Mouse (Mus musculus) hindbrain, embryonic 16.5 days (tissue): ENCODE data around the gene Ttll11. TPM values are rescaled to one million over a fixed set of nuclear protein-coding genes. Genes with fewer than 3 reads are reported as not detected.

Source experiments
- ATAC-seq: fragments of 200-750 bp; cut with Nextera tagmentation; 2 replicates; pipeline ENCODE4 v1.8.0; 2017; ENCODE audit warnings: moderate TSS enrichment, moderate library complexity
- H3K27ac ChIP-seq: fragments of 300-500 bp; sonication (generic); 2 replicates; pipeline ENCODE4 v1.5.1; 2014; ENCODE audit warnings: low read depth, mild to moderate bottlenecking, control low read depth, low read length, moderate library complexity
- H3K27me3 ChIP-seq: fragments of 300-500 bp; sonication (generic); replicated peaks from 2 replicates; pipeline ENCODE4 v1.6.1; 2014; ENCODE audit warnings: low read length; ENCODE audit not compliant: control insufficient read depth, insufficient read depth
- H3K36me3 ChIP-seq: fragments of 300-500 bp; sonication (generic); 2 replicates; pipeline ENCODE4 v1.6.1; 2014; ENCODE audit warnings: mild to moderate bottlenecking, low read length, moderate library complexity, mixed read lengths; ENCODE audit not compliant: control insufficient read depth, insufficient read depth
- H3K4me1 ChIP-seq: fragments of 300-500 bp; sonication (generic); 2 replicates; pipeline ENCODE4 v1.6.1; 2014; ENCODE audit warnings: low read depth, low read length; ENCODE audit not compliant: control insufficient read depth, insufficient read depth
- H3K4me2 ChIP-seq: fragments of 300-500 bp; sonication (generic); 2 replicates; pipeline ENCODE4 v1.6.1; 2014; ENCODE audit warnings: mild to moderate bottlenecking, low read length, control low read depth, moderate library complexity
- H3K4me3 ChIP-seq: fragments of 300-500 bp; sonication (generic); 2 replicates; pipeline ENCODE4 v1.5.1; 2014; ENCODE audit warnings: mild to moderate bottlenecking, low read length, control low read depth, moderate library complexity
- H3K9ac ChIP-seq: fragments of 300-500 bp; sonication (generic); 2 replicates; pipeline ENCODE4 v1.6.1; 2014; ENCODE audit warnings: low read depth, mild to moderate bottlenecking, control low read depth, low read length, moderate library complexity
- H3K9me3 ChIP-seq: fragments of 300-500 bp; sonication (generic); 2 replicates; pipeline ENCODE4 v1.6.1; 2014; ENCODE audit warnings: mild to moderate bottlenecking, low read length, moderate library complexity; ENCODE audit not compliant: control insufficient read depth
- WGBS: fragments of 180-500 bp; shearing (Covaris S2); extraction: QIAGEN DNeasy Blood & Tissue Kit; methylation state at CpG from one replicate; pipeline ENCODE4 v1.1.7; 2014; 5-methylcytosine and 5-hydroxymethylcytosine counted together
- polyA plus RNA-seq: library from polyadenylated mRNA; unstranded; fragments of >200 nt; fragmentation: Nextera tagmentation; extraction: Ambion mirVana; gene quantifications from 2 replicates; pipeline ENCODE4 v1.2.1, GENCODE M21; 2015

Ttll11 gene
- polyA plus RNA-seq, 1 experiment from 2014 or later: 2.6 TPM

DNA sequence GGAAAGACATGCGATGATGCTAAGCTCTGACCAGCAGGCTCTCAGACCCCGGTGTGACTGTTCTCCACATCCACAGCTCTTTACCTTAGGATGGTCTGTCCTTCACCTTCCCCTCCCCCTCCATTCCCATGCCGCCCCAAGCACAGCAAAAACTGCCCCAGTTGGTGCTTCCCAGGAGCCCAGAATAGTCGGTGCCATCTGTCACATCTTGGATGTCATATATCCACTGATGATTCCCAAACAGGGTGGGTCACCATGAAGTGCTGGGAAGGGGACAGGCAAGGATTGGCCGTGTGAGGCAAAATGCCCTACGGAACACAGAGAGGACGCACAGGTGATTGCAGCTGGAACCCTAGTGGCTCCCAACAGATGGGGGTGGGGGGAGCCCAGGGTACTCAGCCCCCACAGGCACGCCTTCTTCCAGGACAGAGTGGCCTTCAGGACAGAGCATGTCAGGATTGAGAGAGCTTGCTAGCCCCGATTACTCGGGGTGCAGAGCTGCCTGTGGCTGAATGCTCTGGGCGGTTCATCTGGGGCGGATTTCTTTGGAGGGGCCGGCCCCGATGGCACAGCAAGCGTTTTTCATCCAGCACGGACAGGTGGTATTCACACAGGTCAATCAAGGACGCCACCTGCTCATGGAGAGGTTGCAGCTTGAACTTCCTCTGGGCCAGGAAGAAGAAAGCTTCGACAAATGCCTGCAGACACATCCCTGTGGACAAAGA lies 227.8 kb downstream of the Ttll11 start:
- H3K36me3 ChIP-seq: no peaks in the 10 kb centered on the region
- no peaks in the 10 kb centered on the region for H3K9me3 ChIP-seq
- H3K27ac ChIP-seq: no peak overlapping the region
- no peak overlapping the region for H3K9ac ChIP-seq
- no peak overlapping the region for H3K4me3 ChIP-seq
- H3K27me3 ChIP-seq: no peaks in the 10 kb centered on the region
- H3K4me2 ChIP-seq: no peak overlapping the region
- no peak for ATAC-seq
- WGBS: 72% methylated on average over 18 of the region's 18 CpGs
- peaks cover 9% of the 10 kb centered on the region for H3K4me1 ChIP-seq

DNA sequence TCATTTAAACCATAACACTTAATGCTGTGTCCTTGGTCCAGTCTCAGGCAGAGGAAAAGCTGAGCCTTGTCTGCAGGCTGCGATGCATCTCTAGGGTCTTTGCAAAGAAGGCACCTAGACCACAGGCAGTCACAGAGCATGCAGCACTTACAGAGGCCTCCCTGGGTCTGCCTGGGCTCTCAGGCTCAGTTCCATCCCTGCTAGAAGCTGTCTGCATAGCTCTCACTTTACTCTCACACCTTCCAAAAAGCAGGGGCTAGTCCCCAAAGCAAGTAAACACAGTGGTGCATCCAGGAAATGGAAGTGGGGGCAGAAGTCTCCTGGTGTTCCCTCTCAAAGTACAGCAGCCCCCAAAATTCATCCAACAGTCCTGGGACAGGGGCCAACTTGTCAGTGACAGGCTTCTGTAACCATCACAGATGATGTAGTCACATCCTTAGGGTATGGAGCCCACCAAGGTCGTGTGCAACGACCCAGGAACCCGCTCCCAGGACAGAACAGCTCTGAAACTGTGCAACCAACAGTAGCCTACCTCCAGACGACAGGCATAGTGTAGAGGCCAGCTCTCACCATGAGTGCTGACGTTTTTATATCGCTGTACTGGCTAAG lies 229.1 kb downstream of the Ttll11 start:
- Histone ChIP-seq H3K27ac (no peak overlapping the region), H3K9me3 (no peaks in the 10 kb centered on the region), H3K4me3 (no peak overlapping the region), H3K27me3 (no peaks in the 10 kb centered on the region), H3K4me2 (no peak overlapping the region), H3K36me3 (no peaks in the 10 kb centered on the region), H3K9ac (no peak overlapping the region), H3K4me1 (peaks cover 9% of the 10 kb centered on the region)
- no peak for ATAC-seq
- 68% methylated on average over 7 of the region's 7 CpGs for WGBS

DNA sequence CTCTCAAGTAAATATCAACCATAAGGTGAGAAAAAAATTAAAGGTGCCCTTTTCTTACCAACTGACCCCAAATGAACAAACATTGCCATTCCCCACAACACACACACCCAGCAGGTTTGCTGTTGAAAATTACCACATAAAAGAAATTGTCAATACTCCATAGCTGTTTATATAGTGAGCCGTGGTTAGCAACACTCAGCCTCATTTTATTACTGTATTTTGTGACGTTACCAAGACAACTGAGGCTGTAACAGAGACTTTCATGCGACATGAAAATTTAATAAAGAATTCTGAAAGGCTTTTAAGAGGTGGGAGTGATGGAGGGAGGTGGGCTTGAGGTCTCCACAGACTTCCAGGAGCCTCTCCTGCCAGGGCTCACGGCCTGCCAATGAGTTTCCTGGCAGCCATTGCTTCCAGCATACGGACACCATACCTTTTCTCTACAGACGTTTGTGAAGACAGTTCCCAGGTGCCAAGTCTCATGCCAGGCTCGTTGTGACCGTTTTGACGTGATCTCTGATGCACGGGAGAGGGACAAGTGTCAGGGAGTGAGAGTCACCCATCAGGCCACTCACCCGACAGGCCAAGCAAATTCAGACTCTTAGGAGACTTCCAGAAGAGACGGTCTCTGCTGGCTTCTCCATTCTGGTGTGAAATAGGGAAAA lies 232.2 kb downstream of the Ttll11 start:
- no peak for ATAC-seq
- Histone ChIP-seq H3K4me1 (peaks cover 9% of the 10 kb centered on the region), H3K4me3 (no peak overlapping the region), H3K27me3 (no peaks in the 10 kb centered on the region), H3K4me2 (no peak overlapping the region), H3K36me3 (no peaks in the 10 kb centered on the region), H3K27ac (peak overlapping the region; percentile 19; the same call in 1 of the 2 replicates), H3K9ac (no peak overlapping the region), H3K9me3 (no peaks in the 10 kb centered on the region)
- WGBS: 56% methylated on average over 12 of the region's 12 CpGs

DNA sequence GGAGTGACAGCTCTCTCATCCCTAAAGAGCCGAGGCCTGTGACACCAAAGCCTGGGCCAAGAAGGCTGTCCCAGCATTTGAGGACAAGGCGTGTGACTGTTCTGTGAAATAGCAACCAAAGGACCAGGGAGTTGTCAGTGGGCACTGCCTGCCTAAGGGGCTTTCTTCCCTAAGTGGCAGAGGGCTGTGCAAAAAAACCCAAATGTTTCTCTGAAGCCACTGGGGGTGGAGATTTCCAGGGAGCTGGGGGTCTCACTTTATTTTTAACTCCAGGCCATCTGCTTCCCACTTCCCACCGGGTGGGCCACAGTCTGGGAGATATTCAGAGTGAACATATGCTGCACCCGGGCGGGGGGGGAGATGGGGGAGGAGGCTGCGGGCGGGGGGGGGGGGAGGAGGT lies 233.1 kb downstream of the Ttll11 start:
- H3K9ac ChIP-seq: no peak overlapping the region
- H3K27ac ChIP-seq: 0 out of 2 replicates have a peak overlapping the region, but pooled peaks have one; percentile 24
- ATAC-seq: no peak; the same call in 1 of the 2 replicates
- no peak overlapping the region for H3K4me2 ChIP-seq
- no peaks in the 10 kb centered on the region for H3K36me3 ChIP-seq
- peaks cover 9% of the 10 kb centered on the region for H3K4me1 ChIP-seq
- no peak overlapping the region for H3K4me3 ChIP-seq
- H3K9me3 ChIP-seq: no peaks in the 10 kb centered on the region
- H3K27me3 ChIP-seq: no peaks in the 10 kb centered on the region
- WGBS: 28% methylated on average over 3 of the region's 7 CpGs

DNA sequence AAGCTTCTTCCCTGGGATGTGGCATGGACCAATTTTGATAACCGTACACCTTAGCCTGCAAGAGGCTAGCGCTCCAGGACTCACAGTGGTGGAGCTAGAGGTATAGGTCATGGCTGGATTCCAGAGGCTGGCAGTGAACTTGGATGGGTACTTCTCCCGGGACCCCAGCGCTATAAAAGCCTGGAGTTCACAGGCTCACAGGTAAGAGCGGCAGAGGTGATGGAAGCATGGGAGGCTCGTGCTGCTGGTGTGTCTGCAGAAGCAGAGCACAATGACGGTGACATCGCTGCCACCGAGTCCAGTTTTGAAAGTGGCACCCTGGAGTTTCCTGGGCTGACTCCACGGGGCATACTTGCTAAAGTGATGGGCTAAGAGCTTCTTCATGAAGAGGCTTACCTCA lies 233.8 kb downstream of the Ttll11 start:
- Histone ChIP-seq H3K4me1 (peaks cover 9% of the 10 kb centered on the region), H3K27ac (no peak overlapping the region), H3K9me3 (no peaks in the 10 kb centered on the region), H3K36me3 (no peaks in the 10 kb centered on the region), H3K4me2 (no peak overlapping the region), H3K4me3 (no peak overlapping the region), H3K27me3 (no peaks in the 10 kb centered on the region), H3K9ac (no peak overlapping the region)
- 75% methylated on average over 10 of the region's 10 CpGs for WGBS
- ATAC-seq: no peak

DNA sequence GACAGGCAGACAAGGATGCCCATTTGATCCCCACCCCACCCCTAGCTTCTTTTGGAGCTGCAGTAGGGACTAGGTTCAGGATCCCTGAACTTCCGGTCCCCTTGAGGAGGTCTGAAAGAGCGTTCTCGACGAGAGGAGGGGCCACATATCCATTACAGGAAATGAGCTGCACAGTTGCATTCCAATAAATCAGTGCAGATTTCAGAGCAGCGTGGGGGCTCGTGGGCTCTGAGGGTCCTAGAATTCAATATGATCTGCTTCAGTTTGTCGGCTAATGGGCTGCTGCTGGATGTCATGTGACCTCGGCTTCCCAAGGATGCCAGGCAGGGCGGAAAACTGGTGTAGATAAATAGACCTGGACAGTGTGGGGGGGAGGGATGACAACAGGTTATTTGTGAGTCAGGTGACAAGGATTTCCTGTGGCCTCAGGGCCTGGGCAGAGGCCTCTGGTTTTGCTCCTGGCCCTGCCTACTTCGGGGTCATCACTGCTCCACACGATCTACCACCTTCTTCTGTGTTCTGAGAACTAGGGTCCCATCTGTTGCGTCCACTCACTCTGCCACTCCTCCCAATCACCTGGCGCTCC lies 240.0 kb downstream of the Ttll11 start:
- WGBS: 68% methylated on average over 13 of the region's 13 CpGs
- Histone ChIP-seq H3K9me3 (no peaks in the 10 kb centered on the region), H3K27me3 (no peaks in the 10 kb centered on the region), H3K36me3 (no peaks in the 10 kb centered on the region), H3K4me2 (no peak overlapping the region), H3K4me1 (peaks cover 5% of the 10 kb centered on the region), H3K9ac (no peak overlapping the region), H3K27ac (no peak overlapping the region), H3K4me3 (no peak overlapping the region)
- ATAC-seq: no peak

DNA sequence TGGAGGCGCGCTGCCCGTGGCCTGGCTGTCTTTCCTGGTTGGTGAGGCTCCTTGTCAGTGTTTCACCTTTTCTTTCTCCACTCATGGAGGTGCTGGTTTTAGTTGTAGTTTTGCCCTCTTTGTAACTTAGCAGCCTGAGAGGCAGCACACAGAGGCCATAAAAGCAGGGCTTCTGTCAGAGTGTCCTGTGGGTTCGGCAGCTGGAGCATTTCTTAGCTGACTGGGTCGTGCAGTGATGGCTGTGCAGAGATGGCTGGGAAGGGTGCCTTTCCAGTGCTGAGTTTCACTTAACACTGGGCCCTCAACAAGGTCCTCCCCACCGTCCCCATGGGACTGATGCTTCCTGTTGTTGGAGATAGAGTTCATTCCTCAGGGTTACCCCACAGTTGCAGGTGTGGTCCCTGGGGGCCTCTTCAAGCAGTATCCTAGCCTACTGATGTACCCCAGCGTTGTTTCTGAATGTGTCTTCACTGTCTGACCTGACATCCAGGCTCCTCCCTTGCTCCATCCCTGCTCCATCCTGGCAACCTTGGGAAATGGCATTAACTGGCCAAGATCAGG lies 242.2 kb downstream of the Ttll11 start:
- Histone ChIP-seq H3K9ac (no peak overlapping the region), H3K4me1 (peaks cover 5% of the 10 kb centered on the region), H3K4me3 (no peak overlapping the region), H3K36me3 (no peaks in the 10 kb centered on the region), H3K27ac (no peak overlapping the region), H3K27me3 (no peaks in the 10 kb centered on the region), H3K4me2 (no peak overlapping the region), H3K9me3 (no peaks in the 10 kb centered on the region)
- ATAC-seq: no peak
- 75% methylated on average over 7 of the region's 7 CpGs for WGBS

DNA sequence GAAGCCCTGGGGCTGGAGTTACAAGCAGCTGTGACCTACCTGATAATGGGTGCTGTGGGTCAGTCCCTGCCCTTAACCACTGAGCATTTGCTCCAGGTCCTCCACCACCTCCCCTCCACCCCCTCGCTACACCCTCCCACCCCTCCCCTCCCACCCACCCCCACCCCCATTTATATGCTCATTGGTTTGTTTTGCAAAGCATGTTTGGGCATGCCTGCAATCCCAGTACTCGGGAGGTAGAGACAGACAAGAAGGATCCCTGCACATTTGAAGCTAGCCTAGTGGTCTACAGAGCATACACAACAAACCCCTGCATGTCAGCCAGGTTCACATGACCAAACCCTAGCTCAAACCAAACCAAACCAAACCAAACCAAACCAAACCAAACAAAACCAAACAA lies 243.7 kb downstream of the Ttll11 start:
- Histone ChIP-seq H3K36me3 (no peaks in the 10 kb centered on the region), H3K4me2 (no peak overlapping the region), H3K27me3 (no peaks in the 10 kb centered on the region), H3K9me3 (no peaks in the 10 kb centered on the region), H3K4me1 (peaks cover 16% of the 10 kb centered on the region), H3K27ac (no peak overlapping the region), H3K9ac (no peak overlapping the region), H3K4me3 (no peak overlapping the region)
- 84% methylated on average over 2 of the region's 2 CpGs for WGBS
- ATAC-seq: no peak

DNA sequence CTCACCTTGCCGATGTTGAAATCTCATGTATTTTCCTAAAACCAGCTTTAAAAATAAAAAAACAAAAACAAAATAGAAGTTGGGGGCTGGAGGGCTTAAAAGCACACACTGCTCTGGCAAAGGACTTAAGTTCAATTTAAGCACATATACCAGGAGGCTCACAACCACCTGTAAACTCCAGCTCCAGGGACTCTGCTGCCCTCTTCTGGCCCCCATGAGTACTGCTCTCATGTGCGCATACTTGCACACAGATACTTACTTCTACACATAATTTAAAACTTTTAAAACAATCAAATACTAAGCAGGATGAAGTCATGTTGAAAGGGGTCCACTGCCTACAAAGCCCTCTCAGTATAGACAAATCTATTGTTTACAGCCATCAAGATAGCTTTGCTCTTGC lies 244.7 kb downstream of the Ttll11 start:
- Histone ChIP-seq H3K4me3 (no peak overlapping the region), H3K36me3 (no peaks in the 10 kb centered on the region; the same call in 1 of the 2 replicates), H3K4me2 (no peak overlapping the region), H3K4me1 (peaks cover 18% of the 10 kb centered on the region), H3K9me3 (no peaks in the 10 kb centered on the region), H3K27ac (no peak overlapping the region), H3K9ac (no peak overlapping the region), H3K27me3 (no peaks in the 10 kb centered on the region)
- 93% methylated on average over 2 of the region's 2 CpGs for WGBS
- ATAC-seq: no peak
